Mouse (Mus musculus): ENCODE data around the gene D430041D05Rik. TPM values are rescaled to one million over a fixed set of nuclear protein-coding genes. Genes with fewer than 3 reads are reported as not detected.

The D430041D05Rik gene
- total RNA-seq (2021), result 7.7 and 8.2 TPM in 2 replicates
- long read RNA-seq, experiment 1, partial matches to known transcripts, result 0 of 1 reads
- long read RNA-seq, experiment 1, other reads (novel, unspliced or antisense), result 1 of 1 reads
- long read RNA-seq, experiment 2, partial matches to known transcripts, result 1 of 4 reads
- long read RNA-seq, experiment 2, other reads (novel, unspliced or antisense), result 3 of 4 reads

DNA sequence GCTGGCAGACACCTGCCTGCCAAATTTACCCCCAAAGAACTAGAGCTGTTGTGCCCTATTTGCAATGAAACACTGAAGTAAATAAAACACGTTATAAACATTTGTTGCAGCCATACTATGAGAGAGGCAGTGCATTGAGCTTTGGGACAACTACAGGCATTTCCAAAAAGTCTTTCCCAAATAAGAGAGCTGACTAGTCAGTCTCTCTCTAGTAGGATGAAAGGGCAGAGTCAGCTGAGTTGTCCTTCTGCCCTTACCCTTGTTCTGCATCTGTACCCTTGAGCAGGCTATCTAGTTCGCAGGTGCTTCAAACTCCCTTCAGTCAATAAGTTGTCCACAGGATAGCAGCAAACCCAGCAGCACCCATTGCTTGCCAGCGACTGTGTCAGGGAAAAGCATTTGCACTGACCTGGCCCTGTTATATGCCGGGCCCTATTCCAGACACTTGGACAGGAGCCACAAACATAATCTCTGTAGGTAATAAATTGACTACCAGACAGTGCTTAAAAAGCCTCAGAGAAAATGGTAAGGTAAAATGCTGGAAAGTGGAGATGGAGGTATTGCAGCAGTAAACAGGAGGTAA is at the start of gene D430041D05Rik:
D430041D05Rik (minus strand) TSS at position 51 of the 583 bp plus-strand sequence.
- DNase-seq, result no peak

DNA sequence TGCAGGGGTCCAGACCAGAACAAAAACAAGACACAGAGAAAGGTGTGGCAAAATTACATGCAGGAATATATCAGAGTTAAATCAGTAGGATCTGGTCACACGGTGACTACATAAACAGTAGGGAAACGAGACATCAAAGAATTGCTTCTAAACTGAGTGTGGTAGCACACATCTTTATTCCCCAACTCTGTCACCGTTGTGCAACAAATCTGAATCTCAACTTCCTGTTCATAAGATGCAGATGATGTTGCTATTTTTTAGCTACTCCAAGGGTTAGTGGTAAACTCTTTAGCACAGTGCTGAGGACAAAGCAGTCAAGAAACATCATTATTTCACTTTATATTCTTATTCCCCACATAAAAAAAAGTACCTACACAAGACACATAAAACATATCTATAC is 49.2 kb upstream of the D430041D05Rik start:
- DNase-seq, result no peak

DNA sequence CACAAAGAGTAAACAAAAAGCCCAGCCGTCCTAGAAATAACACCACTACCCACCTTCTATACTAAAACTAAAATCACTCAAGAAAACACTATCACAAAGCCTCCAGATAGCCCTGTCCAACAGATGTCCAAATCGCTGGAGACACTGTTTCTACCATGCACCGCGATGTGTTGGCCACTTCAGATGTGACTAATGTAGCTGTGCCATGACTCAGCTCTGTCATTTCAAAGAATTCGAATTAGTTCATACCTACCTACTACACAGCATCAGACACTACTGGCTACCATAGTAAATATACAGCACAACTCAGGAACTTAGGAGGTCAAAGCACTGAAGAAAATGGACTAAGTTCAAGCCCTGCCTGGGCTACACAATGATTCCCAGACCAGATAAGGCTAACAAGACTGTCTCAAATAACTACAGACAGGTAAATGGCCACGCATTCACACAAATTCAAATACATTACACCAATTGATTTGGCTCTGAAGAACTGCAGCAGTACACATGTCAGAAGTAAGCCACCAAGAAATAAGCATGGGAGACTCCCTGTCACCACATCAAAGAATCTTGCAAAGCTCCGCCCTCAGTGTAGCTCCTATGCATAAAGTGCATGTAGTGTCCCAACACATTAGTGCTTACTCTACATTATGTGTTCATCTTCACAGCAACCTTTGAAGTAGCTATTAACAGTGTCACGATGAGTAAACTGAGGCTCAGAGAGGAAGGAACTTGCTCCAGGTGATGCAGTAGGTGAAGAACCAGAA is 47.9 kb upstream of the D430041D05Rik start:
- DNase-seq, result no peak

DNA sequence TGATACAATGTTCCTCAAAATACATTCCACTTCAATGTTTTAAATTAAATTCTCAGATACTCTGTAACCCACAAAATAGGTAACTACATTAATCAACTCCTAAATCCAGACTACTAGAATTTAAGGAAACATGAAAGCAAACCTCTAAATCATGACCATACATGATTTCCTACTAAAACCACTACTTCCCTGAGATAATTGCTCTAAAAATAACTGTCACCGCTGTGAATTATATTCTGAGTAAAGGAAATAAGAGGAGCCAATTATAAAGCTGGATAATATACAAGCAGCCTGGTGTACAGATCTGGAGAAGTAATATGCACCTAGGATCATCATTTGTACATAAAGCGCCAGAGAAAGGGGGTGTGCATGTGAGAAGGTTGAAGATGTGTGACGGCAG is 46.3 kb upstream of the D430041D05Rik start:
- DNase-seq, result no peak

DNA sequence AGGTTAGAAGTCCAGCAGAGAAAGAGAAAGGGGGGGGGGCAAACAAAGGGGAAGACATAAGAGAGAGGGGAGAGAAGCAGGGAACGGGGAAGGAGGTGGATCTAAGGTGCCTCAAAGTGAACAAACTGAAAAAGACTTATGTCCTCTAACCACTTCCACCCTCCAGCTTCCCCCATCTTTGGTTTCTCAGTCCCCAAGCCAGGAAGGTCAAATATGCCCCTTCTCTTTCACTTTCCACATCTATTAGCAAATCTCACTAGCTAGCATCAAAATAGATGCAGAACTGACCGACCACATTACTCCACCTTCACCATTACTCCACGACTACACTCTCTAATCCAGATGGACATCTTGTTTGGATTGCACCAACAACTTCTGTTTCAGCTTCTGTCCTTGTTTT is 39.9 kb upstream of the D430041D05Rik start:
- no peak for DNase-seq

DNA sequence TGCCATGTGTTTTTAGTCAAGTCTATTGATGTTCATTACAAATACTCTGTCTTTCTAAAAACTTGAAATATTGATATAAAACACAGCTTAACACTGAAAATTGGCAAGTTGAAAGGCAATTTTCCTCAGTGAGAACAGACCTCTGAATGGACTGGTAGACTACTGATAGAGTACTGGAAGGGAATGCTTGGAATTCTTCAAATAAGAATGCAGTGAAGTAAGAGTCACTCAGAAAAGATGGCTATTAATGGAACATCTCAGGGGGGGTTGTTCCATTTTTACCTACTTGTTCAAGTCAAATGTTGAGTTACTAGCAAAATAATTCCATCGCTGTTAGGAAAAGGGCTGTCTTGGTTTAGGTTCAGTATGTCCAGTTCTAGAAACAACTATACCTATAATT is 38.4 kb upstream of the D430041D05Rik start:
- no peak for DNase-seq

DNA sequence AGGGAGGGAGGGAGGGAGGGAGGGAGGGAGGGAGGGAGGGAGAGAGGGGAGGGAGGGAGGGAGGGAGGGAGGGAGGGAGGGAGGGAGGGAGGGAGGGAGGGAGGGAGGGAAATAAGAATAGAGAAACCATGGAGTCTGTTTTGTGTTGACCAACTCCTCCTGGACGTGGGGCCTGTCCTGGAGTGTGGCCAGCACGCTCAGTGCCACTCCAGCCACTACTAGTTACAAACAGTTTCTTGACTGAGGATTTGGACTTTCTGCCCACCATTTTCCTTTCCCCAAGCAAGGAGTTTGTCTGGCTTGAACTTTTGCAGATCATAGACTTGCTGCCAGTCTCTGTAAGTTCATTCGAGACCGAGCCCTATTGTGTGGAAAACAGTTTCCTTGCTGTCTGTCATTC is 37.4 kb upstream of the D430041D05Rik start:
- DNase-seq, result no peak

DNA sequence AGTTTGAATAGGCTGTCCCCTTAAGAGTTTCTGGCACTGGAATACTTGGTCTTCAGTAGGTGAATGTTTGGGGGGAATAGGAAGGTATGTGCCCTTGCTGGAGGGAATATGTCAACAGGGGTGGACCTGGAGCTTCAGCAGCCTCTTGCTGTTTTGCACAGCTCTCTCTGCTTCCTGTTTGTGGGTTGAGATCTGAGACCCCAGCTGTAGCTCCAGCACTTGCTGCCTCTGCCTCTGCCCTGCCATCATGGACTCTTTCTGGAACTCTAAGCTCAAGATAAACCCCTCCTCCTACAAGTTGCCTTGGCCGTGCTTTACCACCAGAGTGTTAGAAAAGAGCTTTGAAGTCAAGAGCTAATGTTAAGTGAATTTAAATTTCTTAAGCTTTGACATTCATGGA is 35.2 kb upstream of the D430041D05Rik start:
- no peak for DNase-seq

DNA sequence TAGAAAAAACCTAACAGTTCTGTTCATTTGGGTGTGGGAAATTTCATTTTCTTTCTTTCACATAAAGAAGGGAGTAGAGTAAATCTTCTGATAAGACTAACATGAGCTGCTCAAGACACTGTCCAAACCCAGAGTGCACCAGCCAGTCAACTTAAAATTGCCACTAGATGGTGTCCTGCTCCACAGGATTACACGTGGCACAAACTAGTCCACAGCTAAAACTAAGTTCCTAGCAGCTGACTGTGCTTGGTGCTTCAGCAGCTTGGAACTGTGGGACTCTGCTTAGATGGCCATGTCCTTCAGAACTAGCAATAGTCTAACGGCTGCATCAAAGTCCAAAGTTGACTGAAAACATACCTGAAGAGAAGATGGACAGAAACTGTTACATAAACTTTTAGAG is 34.0 kb upstream of the D430041D05Rik start:
- DNase-seq, result peak; percentile 74

DNA sequence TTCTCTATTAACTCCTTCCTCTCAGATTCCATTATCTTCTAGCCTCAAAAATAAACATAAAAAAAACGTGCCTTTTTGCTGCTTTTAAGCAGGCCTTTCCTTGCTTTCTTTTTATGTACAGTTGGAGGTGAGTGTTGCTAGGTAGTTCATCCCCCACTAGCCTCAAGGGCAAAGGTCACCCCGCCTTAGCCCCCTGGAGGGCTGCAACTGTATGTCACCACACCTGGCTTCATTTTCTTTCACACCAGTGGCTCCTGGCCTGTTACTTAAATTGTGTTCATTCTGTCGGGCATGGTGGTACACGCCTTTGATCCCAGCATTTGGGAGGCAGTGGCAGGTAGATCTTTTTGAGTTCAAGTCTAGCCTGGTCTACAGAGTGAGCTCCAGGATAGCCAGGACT is 31.5 kb upstream of the D430041D05Rik start:
- no peak for DNase-seq

DNA sequence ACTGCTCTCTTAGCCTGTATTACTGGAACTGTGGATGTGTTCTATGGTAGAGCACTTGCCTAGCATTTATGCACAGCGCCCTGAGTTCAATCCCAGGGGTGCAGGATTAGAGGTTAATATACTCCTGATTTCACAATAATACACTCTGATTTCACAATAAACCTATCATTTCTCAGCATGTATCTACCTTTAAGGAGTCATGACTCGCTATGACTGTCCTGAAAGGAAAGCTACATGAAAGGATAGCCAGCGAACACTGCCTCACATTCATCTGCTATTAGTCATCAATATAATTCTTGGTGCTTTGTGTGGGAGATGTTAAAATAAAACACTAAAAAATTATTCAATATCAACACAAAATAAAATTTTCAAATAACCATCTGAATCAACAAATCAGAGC is 25.4 kb upstream of the D430041D05Rik start:
- DNase-seq, result no peak

DNA sequence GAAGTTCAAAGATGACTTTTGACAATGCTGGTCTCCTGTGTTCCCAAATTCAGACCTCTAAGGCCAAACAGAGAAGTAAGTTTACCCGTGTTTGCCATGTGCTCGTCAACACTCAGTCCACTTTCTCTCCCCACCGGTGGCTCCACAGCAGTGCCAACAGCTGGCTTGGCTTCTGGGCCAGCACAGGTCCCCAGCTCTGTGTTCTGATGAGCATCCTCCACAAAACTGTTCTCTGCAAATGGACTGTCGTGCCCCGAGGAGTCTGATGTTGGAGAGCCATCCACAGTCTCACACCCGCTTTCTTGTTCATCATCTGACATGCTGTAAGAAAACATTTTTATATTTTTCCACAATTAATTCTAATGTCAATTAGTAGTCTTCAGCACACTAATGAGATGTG is 20.3 kb upstream of the D430041D05Rik start:
- DNase-seq, result no peak

DNA sequence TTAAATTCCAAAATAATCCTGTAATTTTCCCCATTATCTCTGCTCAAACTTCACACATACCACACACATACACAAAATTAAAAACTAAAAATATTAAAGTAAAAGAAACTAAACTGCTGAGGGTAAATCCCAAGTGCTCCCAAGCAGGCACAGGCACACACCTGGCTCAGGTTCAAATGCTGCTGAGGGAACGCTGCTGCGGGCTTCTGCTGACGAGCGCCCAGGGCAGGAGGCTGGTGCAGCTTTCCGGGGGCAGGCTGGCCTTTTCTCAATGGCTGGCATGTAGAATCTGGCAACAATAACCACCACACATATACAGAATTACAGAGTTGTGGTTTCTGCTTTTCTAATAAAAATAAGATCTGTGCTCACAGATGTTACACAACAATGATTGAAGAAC is 19.8 kb upstream of the D430041D05Rik start:
- DNase-seq, result no peak

DNA sequence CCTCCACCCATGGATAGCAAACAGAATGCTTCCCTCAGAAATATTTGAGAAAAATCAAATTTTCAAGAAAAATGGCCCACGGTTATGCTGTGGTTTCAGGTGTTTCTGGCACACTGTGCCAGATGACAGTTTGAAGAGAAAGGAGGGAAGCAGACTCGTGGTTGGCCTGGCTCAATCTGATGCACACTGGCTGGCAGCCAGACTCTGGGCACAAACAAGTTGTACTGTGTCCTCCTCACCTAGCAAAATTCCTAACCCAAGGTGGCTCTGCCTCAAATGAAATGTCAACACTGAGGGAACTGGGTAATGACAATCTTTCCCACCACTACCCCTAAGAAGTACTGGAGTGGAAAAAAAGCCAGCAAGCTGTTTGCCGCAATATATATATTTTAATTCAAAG is 15.3 kb upstream of the D430041D05Rik start:
- no peak for DNase-seq

DNA sequence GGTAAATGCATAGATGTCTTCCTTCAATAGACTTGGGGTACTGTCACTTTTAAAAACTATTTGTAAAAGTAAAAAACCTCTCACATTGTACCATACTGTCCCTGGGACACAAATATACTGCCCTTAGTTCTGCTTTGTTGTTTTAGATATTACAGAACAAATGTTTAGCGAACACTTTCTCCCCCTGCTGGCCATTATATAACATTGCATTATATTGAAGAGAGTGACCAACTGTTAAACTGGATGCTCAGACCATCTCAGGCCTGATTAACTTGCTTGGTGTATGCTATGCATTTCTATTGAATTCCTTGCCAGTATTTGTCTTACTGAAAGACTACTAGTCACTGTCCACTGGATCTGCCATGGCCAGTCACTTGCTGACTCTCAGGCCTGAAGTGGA is 11.4 kb upstream of the D430041D05Rik start:
- DNase-seq, result peak; percentile 21

DNA sequence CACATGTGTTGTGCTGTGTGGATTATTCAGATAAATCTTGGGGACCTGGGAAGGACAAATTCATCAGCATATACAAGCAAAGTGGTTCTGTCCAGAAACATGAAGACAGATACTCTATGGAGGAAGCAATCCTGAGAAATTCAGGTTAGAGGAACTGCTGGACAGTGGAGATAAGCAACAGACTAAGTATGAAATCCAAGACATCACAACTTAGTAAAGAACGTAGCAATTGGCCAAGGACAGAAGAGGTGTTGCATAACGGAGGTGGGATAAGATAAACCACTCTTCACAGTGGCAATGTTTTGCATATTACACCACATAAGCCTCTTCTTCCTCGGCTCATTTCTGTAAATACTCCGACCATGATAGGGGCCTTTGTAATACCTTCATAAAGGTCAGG is 10.0 kb upstream of the D430041D05Rik start:
- no peak for DNase-seq

DNA sequence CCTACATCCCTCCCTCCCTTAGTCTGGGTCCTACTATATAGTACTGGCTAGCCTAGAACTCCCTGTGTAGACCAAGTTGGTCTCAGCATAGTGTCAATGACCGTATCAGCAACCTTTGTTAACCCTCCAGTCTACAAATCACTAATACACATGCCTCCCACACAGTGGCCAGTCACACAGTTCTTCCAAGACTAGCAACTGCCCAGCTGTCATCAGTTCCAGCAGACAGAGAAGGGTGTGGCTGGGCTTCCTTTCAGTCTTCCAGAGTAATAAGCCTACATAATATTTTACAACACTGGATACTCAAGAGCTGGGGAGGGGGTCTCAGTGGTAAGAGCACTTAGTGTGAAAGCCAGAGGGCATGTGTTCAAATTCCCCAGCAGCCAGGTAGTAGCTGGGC is 9.2 kb upstream of the D430041D05Rik start:
- DNase-seq, result no peak

DNA sequence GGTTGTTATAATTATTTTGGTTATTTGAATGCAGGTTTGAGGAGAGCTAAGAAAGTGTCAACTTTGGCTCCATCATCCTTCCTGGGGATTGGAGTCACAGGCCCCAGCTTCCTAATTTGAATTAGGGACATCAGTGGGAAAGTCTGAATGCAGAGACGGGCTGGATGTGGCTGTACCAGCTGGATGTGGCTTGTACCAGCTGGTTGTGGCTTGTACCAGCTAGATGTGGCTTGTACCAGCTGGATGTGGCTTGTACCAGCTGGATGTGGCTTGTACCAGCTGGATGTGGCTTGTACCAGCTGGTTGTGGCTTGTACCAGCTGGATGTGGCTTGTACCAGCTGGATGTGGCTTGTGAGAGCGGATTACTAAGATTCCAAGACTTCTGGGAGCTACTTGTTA is 8.6 kb upstream of the D430041D05Rik start:
- DNase-seq, result no peak

DNA sequence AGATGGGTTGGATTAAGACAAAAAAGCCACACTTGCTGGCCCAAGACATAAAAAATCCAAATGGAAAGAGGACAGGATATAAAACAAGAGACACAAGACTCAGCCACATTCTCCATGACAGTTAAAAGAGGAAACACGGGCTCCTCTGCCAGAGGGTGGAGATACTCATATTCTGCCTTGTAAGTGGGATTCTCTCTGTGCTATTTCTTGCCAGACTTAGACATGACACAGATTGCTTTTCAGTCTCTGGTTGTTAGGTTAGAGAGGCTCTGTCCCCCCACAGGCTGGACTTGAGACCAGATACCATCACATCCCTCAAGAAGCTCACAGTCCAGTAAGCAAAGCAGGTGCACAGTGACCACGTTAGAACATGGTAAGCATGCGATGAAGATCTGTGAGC is 2.2 kb upstream of the D430041D05Rik start:
- DNase-seq, result no peak

DNA sequence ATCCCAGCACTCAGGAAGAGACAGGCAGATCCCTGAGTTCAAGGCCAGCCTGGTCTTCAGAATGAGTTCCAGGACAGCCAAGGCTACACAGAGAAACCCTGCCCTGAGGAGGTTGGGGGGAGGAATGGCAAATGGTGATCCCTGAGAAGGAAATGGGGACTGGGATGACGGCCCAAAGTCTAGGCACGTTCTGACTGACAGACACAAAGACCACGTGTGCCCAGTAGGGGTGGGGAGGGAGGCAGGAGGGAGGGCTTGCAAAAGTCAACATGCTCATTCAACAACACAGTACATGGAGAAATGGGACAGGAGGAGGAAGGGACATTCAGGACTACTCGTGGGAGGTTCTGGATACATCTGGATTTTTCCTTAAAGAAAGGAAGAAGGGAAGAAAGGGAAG is 1.7 kb upstream of the D430041D05Rik start:
- DNase-seq, result no peak

DNA sequence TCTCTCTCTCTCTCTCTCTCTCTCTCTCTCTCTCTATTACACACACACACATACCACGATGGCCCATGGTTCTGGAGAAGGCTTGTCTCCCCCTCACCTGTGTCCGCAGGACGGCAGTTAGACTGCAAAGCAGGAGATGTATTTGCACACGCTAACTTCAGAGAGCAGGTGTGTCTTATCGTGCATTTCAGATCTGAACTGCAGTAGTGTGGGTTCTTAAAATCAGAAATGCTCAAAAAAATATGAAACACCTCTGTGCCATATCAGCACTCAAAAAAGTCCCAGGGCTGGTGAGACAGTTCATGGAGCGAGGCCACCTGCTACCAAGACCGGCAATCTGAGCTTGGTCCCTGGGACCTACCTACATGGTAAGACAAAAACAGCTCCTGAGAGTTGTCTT is 993 bp upstream of the D430041D05Rik start:
- DNase-seq, result no peak

DNA sequence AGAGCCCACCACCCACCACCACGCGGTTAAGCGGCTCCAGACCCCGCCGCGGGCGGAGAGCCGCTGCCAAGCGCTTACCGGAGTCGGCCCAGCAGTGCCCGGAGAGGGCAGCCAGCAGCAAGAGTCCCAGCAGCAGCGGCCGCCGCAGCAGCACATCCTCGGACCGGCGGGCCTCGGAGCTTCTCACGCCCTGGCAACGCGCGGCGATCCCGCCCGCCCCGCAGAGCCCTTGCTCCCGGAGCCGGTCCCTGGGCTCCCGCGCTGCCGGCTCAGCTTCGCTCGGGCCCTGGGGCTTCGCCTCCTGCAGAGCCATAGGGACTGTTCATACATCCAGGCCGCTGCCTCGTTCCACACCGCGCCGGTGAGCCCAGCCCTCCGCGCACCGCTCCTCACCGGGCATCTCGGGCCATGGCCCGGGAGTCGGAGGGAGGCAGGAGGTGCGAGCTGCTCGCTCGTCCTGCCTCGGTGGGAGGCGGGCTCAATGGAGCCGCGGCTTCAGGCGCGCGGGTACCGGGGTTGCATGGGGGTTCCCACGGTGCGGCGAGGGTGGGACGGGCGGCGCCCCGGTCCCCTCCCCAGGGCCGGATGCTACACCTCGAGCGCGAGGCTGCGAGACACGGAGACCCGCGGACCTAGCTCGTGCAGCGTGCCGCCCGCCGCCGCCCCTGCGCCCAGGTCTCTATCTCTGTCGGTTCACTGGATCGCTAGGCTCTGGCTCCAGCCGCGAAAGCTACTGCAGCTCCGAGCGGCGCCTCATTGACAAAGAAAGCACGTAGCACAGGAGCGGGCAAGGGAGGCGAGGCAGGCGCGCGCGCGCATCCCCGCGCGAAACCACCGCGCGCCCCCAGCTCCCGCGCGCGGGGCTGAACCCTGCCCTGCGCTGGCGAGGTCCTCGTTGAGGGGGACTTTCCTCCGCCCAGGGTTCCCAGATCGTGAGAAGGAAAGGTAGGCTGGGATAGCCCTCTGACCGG is 677 bp downstream of the D430041D05Rik start:
- peak; percentile 56 for DNase-seq

DNA sequence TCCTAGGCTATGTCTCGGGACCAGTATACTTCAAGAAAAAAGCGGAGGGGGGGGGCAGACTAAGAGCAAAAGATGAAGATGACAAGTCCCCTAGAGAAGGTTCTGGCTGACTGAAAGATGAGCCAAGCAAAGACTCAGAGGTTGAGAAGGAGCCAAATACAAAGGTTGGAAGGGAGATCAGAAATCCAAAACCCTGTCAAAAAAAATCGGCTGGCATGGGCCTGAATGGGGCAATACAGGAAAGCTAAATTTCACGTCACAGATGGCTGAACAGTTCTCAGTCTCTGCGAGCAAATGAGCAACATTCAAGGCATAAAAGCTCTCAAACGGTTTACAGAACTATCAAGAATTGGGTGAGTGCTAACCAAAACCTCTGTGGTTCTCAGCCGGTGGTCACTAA is 2.5 kb downstream of the D430041D05Rik start:
- no peak for DNase-seq
